Mouse (Mus musculus) G1E (cell line): Measurements from ENCODE around the gene Cep290. TPM values are rescaled to one million over a fixed set of nuclear protein-coding genes. Genes with fewer than 3 reads are reported as not detected.

Experiments
- ATAC-seq: 2 replicates; pipeline ENCODE4 v1.8.0; 2016; ENCODE audit warnings: mild to moderate bottlenecking; ENCODE audit not compliant: insufficient number of reproducible peaks, poor library complexity, low FRiP score, severe bottlenecking; ENCODE audit errors: extremely low read depth
- DNase-seq: peaks from one replicate; pipeline ENCODE4 v3.0.0; 2012; ENCODE audit warnings: low spot score
- H3K27me3 ChIP-seq: 2 replicates; pipeline ENCODE4 v1.6.1; 2012; ENCODE audit warnings: mild to moderate bottlenecking, low read length, inconsistent platforms; ENCODE audit not compliant: insufficient read depth
- H3K36me3 ChIP-seq: replicated peaks from 2 replicates; pipeline ENCODE3; 2012; ENCODE audit warnings: mild to moderate bottlenecking, inconsistent platforms
- H3K4me1 ChIP-seq: 2 replicates; pipeline ENCODE4 v1.6.1; 2012; ENCODE audit warnings: low read depth, low read length, inconsistent platforms, mixed read lengths; ENCODE audit not compliant: insufficient read depth
- H3K4me3 ChIP-seq: 2 replicates; pipeline ENCODE4 v1.5.1; 2012; ENCODE audit warnings: low read depth, mild to moderate bottlenecking, inconsistent platforms, low read length, moderate library complexity, mixed read lengths
- H3K9me3 ChIP-seq: replicated peaks from 2 replicates; pipeline ENCODE4 v1.6.1; 2012; ENCODE audit warnings: inconsistent platforms
- CTCF ChIP-seq: IDR thresholded peaks from 2 replicates; pipeline ENCODE4 v1.5.1; 2012; ENCODE audit warnings: low read depth, low read length, inconsistent platforms, mixed read lengths
- GATA1 ChIP-seq: IDR thresholded peaks from 2 replicates; pipeline ENCODE4 v1.6.1; 2012; ENCODE audit warnings: borderline replicate concordance, low read length, inconsistent platforms, mixed read lengths
- GATA2 ChIP-seq: IDR thresholded peaks from 2 replicates; pipeline ENCODE4 v1.6.1; 2012; ENCODE audit warnings: low read depth, low read length, inconsistent platforms, borderline replicate concordance
- POLR2AphosphoS5 ChIP-seq: IDR thresholded peaks from 2 replicates; pipeline ENCODE4 v1.6.1; 2012; ENCODE audit warnings: low read depth, low read length, inconsistent platforms; ENCODE audit not compliant: insufficient replicate concordance
- TAL1 ChIP-seq: conservative IDR thresholded peaks from 2 replicates; pipeline ENCODE4 v1.6.1; 2012; ENCODE audit warnings: low read depth, low read length, inconsistent platforms, mixed read lengths
- polyA plus RNA-seq: library from polyadenylated mRNA; stranded (reverse); fragments of >175 nt; gene quantifications from 2 replicates; pipeline ENCODE4 v1.2.3, GENCODE M21; 2012
- total RNA-seq, 2 experiments: library from RNA; stranded (forward) in 1 of 2; stranded (reverse) in 1 of 2; fragments of 200-1000 nt in 1 of 2; fragments of >200 nt in 1 of 2; fragmentation: Nextera tagmentation in 1 of 2; gene quantifications; 2 replicates each; pipeline ENCODE4 v1.2.3; 2014 to 2017

Cep290 gene
- total and polyA plus RNA-seq, 3 experiments: 1.0 to 49.4 (median 28.6) TPM

GRCm38 (mm10) chr10:100491916-100492315 lies 4.6 kb downstream of the Cep290 start:
- peaks cover 31% of the 10 kb centered on the region for H3K4me1 ChIP-seq
- H3K4me3 ChIP-seq: no peak overlapping the region
- no peaks in the 10 kb centered on the region for H3K27me3 ChIP-seq
- DNase-seq (no peak), ATAC-seq (no peak)
- TF ChIP-seq POLR2AphosphoS5 (no peak), CTCF (no peak), GATA1 (no peak), GATA2 (no peak)
- no peaks in the 10 kb centered on the region for H3K9me3 ChIP-seq
- peaks cover 49% of the 10 kb centered on the region for H3K36me3 ChIP-seq

GRCm38 (mm10) chr10:100498309-100498708 lies 11.0 kb downstream of the Cep290 start:
- no peaks in the 10 kb centered on the region for H3K9me3 ChIP-seq
- peaks cover 54% of the 10 kb centered on the region for H3K36me3 ChIP-seq
- no peaks in the 10 kb centered on the region for H3K27me3 ChIP-seq
- H3K4me3 ChIP-seq: no peak overlapping the region; the same call in 1 of the 2 replicates
- peaks cover 33% of the 10 kb centered on the region for H3K4me1 ChIP-seq
- DNase-seq (peak; percentile 23), ATAC-seq (peak; percentile 99)
- TF ChIP-seq GATA1: no peak
- peak; percentile 93 for TF ChIP-seq TAL1

- Histone ChIP-seq H3K9me3 (no peaks in the 10 kb centered on the region), H3K4me1 (peaks cover 8% of the 10 kb centered on the region), H3K4me3 (no peak overlapping the region), H3K27me3 (no peaks in the 10 kb centered on the region), H3K36me3 (peaks cover 26% of the 10 kb centered on the region)
- peak; percentile 100 for ATAC-seq
- no peak for TF ChIP-seq POLR2AphosphoS5
- TF ChIP-seq CTCF: no peak
- peak; percentile 37; the same call in 1 of the 2 replicates for TF ChIP-seq TAL1
- no peak for DNase-seq
Observed at GRCm38 (mm10) chr10:100508170-100508569, 20.8 kb downstream of the Cep290 start.

GRCm38 (mm10) chr10:100521617-100522016 lies 34.3 kb downstream of the Cep290 start:
- peaks cover 30% of the 10 kb centered on the region for H3K36me3 ChIP-seq
- DNase-seq: no peak
- peaks cover 4% of the 10 kb centered on the region for H3K9me3 ChIP-seq
- ATAC-seq: peak; percentile 42; the same call in 1 of the 2 replicates
- TF ChIP-seq TAL1 (no peak), POLR2AphosphoS5 (no peak), CTCF (no peak), GATA2 (no peak), GATA1 (no peak)
- peaks cover 35% of the 10 kb centered on the region for H3K4me1 ChIP-seq
- H3K27me3 ChIP-seq: no peaks in the 10 kb centered on the region
- H3K4me3 ChIP-seq: no peak overlapping the region

GRCm38 (mm10) chr10:100522330-100522729 lies 35.0 kb downstream of the Cep290 start:
- H3K27me3 ChIP-seq: no peaks in the 10 kb centered on the region
- no peak for ATAC-seq
- peaks cover 4% of the 10 kb centered on the region for H3K9me3 ChIP-seq
- no peak for TF ChIP-seq GATA1
- no peak for TF ChIP-seq POLR2AphosphoS5
- TF ChIP-seq CTCF: no peak
- no peak for TF ChIP-seq TAL1
- TF ChIP-seq GATA2: no peak
- DNase-seq: no peak
- no peak overlapping the region for H3K4me3 ChIP-seq
- peaks cover 37% of the 10 kb centered on the region for H3K4me1 ChIP-seq
- peaks cover 28% of the 10 kb centered on the region for H3K36me3 ChIP-seq

- H3K36me3 ChIP-seq: peaks cover 21% of the 10 kb centered on the region
- peaks cover 4% of the 10 kb centered on the region for H3K9me3 ChIP-seq
- TF ChIP-seq TAL1 (peak; percentile 76), POLR2AphosphoS5 (no peak)
- peak; percentile 2 for DNase-seq
- H3K27me3 ChIP-seq: no peaks in the 10 kb centered on the region
- H3K4me1 ChIP-seq: peaks cover 40% of the 10 kb centered on the region
- ATAC-seq: peak; percentile 88
- no peak overlapping the region; the same call in 1 of the 2 replicates for H3K4me3 ChIP-seq
Observed at GRCm38 (mm10) chr10:100524499-100525390, 37.4 kb downstream of the Cep290 start.
